Mouse (Mus musculus): ENCODE data around the gene Pla2g4d. TPM values are rescaled to one million over a fixed set of nuclear protein-coding genes. Genes with fewer than 3 reads are reported as not detected.

Gene Pla2g4d
- 0.08 and 0.09 TPM in 2 replicates for polyA plus RNA-seq (2016; fragmentation: Nextera tagmentation; extraction: Ambion mirVana)

GRCm38 (mm10) chr2:120288995-120289394, at the start of gene Pla2g4d:
Gene Pla2g4d, minus strand, starts transcription at chr2:120289197.
- no peak within 1 kb of the TSS for H3K9ac ChIP-seq
- no peak within 1 kb of the TSS for H3K4me2 ChIP-seq (replicated peaks)
- WGBS, result 73% methylated on average over 5 of the region's 5 CpGs
- H3K4me1 ChIP-seq, result no peaks in the 10 kb centered on the region
- no peak within 1 kb of the TSS for H3K4me3 ChIP-seq
- H3K36me3 ChIP-seq, result no peaks in the 10 kb centered on the region
- no peaks in the 10 kb centered on the region for H3K27me3 ChIP-seq
- no peak for ATAC-seq (ENCODE audit: insufficient number of reproducible peaks, insufficient read depth, low FRiP score, low TSS enrichment)
- no peaks in the 10 kb centered on the region for H3K9me3 ChIP-seq
- no peak within 1 kb of the TSS for H3K27ac ChIP-seq

DNA sequence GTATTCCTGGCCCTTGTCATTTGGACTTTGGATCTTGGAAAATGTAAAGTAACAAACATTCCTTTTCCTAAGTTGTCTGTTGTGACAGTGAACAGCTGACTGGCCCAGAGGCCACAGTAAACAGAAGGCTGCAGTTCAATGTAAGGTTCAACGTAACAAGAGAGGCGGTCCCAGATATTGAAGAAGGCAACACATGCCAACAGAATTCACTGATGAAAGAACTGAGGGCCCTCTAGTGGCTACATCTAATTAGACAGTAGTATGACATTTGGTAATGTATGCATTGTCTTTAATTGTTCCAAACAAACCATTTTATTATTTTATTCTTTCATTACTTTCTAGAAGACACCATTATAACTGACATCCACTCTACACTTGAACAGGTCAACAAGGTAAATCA, 48.9 kb upstream of the Pla2g4d start:
- Histone ChIP-seq H3K9ac (no peak overlapping the region), H3K4me2 (replicated peaks) (no peak overlapping the region), H3K36me3 (peaks cover 62% of the 10 kb centered on the region), H3K27ac (no peak overlapping the region), H3K27me3 (no peaks in the 10 kb centered on the region), H3K4me3 (no peak overlapping the region), H3K4me1 (no peaks in the 10 kb centered on the region), H3K9me3 (no peaks in the 10 kb centered on the region)
- ATAC-seq (ENCODE audit: insufficient number of reproducible peaks, insufficient read depth, low FRiP score, low TSS enrichment), result no peak
- 85% methylated on average over 2 of the region's 2 CpGs for WGBS

DNA sequence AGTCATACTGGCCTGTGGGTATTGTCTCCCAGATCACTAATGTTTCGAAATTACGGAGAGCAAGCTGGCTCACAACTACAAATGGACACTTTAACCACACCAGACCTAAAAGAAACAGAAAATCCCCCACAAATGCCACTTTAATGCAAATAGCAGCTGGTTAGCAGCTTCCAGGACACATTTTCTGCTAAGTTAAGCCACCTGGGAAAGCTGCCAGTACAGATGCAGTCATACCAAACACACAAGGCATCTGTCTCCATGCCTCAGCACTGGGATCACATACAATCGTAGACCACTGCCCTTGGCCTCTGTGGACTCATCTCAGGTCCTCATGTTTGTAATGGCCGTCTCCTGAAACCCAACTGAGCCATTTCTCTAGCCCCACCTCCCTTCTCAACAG, 42.6 kb upstream of the Pla2g4d start:
- no peak overlapping the region for H3K9ac ChIP-seq
- peaks cover 67% of the 10 kb centered on the region for H3K36me3 ChIP-seq
- ATAC-seq (ENCODE audit: insufficient number of reproducible peaks, insufficient read depth, low FRiP score, low TSS enrichment), result no peak
- H3K4me1 ChIP-seq, result no peaks in the 10 kb centered on the region
- no peaks in the 10 kb centered on the region for H3K27me3 ChIP-seq
- no peak overlapping the region for H3K4me2 ChIP-seq (replicated peaks)
- WGBS, result 87% methylated on average over 4 of the region's 4 CpGs
- no peak overlapping the region for H3K27ac ChIP-seq
- no peaks in the 10 kb centered on the region for H3K9me3 ChIP-seq
- H3K4me3 ChIP-seq, result no peak overlapping the region

DNA sequence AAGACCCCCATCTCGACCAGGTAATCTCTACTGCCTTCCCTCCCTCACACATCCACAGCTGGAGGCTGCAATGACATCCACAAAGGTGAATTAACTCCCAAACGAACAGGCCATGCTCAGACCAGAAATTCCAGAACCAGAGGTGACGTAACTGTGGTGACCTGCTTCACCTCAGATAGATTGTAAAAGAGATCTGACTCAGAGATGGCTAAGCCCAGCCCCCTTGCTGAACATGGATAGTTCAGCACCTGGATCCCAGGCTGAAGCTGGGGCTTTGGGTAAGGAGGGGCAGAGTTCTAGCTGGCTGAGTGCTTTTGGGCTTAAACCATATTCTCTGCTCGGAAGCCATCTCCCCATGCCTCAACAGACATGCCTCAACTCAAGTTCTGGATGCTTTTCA, 26.1 kb upstream of the Pla2g4d start:
- peaks cover 40% of the 10 kb centered on the region for H3K36me3 ChIP-seq
- no peaks in the 10 kb centered on the region for H3K27me3 ChIP-seq
- H3K4me3 ChIP-seq, result no peak overlapping the region
- H3K4me2 ChIP-seq (replicated peaks), result no peak overlapping the region
- no peak for ATAC-seq (ENCODE audit: insufficient number of reproducible peaks, insufficient read depth, low FRiP score, low TSS enrichment)
- H3K4me1 ChIP-seq, result no peaks in the 10 kb centered on the region
- WGBS, result 74% methylated on average over 4 of the region's 4 CpGs
- H3K9me3 ChIP-seq, result no peaks in the 10 kb centered on the region
- no peak overlapping the region for H3K27ac ChIP-seq
- no peak overlapping the region for H3K9ac ChIP-seq

GRCm38 (mm10) chr2:120314487-120314886, 25.5 kb upstream of the Pla2g4d start:
- ATAC-seq (ENCODE audit: insufficient number of reproducible peaks, insufficient read depth, low FRiP score, low TSS enrichment), result no peak
- Histone ChIP-seq H3K9ac (no peak overlapping the region), H3K4me3 (no peak overlapping the region), H3K27me3 (no peaks in the 10 kb centered on the region), H3K4me1 (no peaks in the 10 kb centered on the region), H3K4me2 (replicated peaks) (no peak overlapping the region), H3K36me3 (peaks cover 37% of the 10 kb centered on the region), H3K27ac (no peak overlapping the region), H3K9me3 (no peaks in the 10 kb centered on the region)
- 86% methylated on average over 4 of the region's 4 CpGs for WGBS

DNA sequence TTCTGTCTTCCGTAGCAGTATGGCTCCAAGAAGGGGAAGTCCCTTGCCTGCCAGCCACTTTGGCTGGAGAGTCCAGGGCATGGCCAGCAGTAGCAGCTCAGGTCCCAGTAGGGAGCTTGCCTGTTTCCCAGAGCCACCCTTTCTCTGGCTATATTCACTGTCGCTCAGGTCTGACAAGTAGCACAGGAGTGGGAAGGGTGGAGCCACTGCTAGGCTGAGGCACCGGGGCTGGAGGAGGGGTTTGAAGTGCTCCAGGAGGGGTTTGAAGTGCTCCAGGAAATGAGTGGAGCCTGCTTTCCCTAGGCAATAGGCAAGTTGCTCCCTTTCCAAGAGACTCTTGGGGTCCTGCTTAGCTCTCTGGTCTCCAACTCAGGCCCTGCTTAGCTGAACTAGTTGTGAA, 25.0 kb upstream of the Pla2g4d start, which contains the start of gene Pla2g4f:
TSS of gene Pla2g4f (minus strand) at position 190 of the 400 bp plus-strand sequence.
- Histone ChIP-seq H3K36me3 (peaks cover 32% of the 10 kb centered on the region), H3K9me3 (no peaks in the 10 kb centered on the region), H3K4me3 (no peak within 1 kb of the TSS), H3K4me2 (replicated peaks) (no peak within 1 kb of the TSS), H3K4me1 (no peaks in the 10 kb centered on the region), H3K9ac (no peak within 1 kb of the TSS), H3K27ac (no peak within 1 kb of the TSS), H3K27me3 (no peaks in the 10 kb centered on the region)
- 59% methylated on average over 3 of the region's 3 CpGs for WGBS
- no peak for ATAC-seq (ENCODE audit: insufficient number of reproducible peaks, insufficient read depth, low FRiP score, low TSS enrichment)

GRCm38 (mm10) chr2:120312276-120312825, 23.4 kb upstream of the Pla2g4d start:
- H3K9ac ChIP-seq, result no peak overlapping the region
- peaks cover 16% of the 10 kb centered on the region for H3K36me3 ChIP-seq
- H3K4me3 ChIP-seq, result no peak overlapping the region
- no peak overlapping the region for H3K27ac ChIP-seq
- H3K4me1 ChIP-seq, result no peaks in the 10 kb centered on the region
- no peaks in the 10 kb centered on the region for H3K27me3 ChIP-seq
- H3K4me2 ChIP-seq (replicated peaks), result no peak overlapping the region
- WGBS, result 83% methylated on average over 7 of the region's 7 CpGs
- no peaks in the 10 kb centered on the region for H3K9me3 ChIP-seq
- ATAC-seq (ENCODE audit: insufficient number of reproducible peaks, insufficient read depth, low FRiP score, low TSS enrichment), result no peak

- Histone ChIP-seq H3K27me3 (no peaks in the 10 kb centered on the region), H3K4me3 (no peak overlapping the region), H3K36me3 (no peaks in the 10 kb centered on the region), H3K27ac (no peak overlapping the region), H3K4me1 (no peaks in the 10 kb centered on the region), H3K9ac (no peak overlapping the region), H3K9me3 (no peaks in the 10 kb centered on the region), H3K4me2 (replicated peaks) (no peak overlapping the region)
- 35% methylated on average over 3 of the region's 3 CpGs for WGBS
- no peak for ATAC-seq (ENCODE audit: insufficient number of reproducible peaks, insufficient read depth, low FRiP score, low TSS enrichment)
These were observed 15.1 kb upstream of the Pla2g4d start for GRCm38 (mm10) chr2:120304113-120304512.

DNA sequence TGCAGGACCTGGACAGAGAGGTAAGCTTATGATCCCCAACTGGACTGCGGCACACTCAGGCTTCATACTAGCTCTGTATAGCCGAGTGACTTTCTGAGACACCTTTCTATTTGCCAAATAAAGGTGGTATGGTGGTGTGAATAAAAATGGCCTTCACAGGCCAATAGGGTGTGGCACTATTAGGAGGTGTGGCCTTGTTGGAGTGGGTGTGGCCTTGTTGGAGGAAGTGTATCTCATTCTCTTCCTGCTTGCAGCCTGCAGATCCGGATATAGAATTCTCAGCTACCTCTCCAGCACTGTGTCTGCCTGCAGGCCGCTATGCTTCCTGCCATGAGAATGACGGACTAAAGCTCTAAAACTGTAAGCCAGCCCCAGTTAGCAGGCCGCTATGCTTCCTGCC, 12.1 kb upstream of the Pla2g4d start:
- Histone ChIP-seq H3K36me3 (no peaks in the 10 kb centered on the region), H3K9me3 (no peaks in the 10 kb centered on the region), H3K4me2 (replicated peaks) (no peak overlapping the region), H3K9ac (no peak overlapping the region), H3K4me3 (no peak overlapping the region), H3K4me1 (no peaks in the 10 kb centered on the region), H3K27ac (no peak overlapping the region), H3K27me3 (no peaks in the 10 kb centered on the region)
- ATAC-seq (ENCODE audit: insufficient number of reproducible peaks, insufficient read depth, low FRiP score, low TSS enrichment), result no peak
- WGBS, result 92% methylated on average over 6 of the region's 6 CpGs

DNA sequence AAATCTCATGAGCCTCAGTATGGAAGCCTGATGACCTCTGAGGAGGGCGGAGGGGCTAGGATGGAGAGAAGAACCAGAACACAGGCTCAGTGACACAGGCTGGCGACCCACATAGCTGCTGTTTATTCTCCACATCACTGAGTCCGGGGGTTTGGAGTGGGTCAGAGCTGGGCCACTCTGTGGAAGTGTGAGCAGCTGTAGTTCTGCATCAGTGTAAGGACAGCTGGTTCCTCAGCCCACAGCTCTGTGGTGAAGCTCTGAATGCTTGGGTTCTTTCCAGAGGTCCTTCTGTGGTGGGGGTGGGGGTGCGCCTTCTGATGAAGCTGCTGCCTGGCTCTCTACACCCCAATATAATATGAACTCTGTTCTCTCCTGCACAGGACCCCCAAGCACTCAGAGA, 10.9 kb upstream of the Pla2g4d start:
- Histone ChIP-seq H3K4me1 (no peaks in the 10 kb centered on the region), H3K9ac (no peak overlapping the region), H3K9me3 (no peaks in the 10 kb centered on the region), H3K4me2 (replicated peaks) (no peak overlapping the region), H3K36me3 (no peaks in the 10 kb centered on the region), H3K27ac (no peak overlapping the region), H3K27me3 (no peaks in the 10 kb centered on the region), H3K4me3 (no peak overlapping the region)
- no peak for ATAC-seq (ENCODE audit: insufficient number of reproducible peaks, insufficient read depth, low FRiP score, low TSS enrichment)
- 79% methylated on average over 4 of the region's 4 CpGs for WGBS

DNA sequence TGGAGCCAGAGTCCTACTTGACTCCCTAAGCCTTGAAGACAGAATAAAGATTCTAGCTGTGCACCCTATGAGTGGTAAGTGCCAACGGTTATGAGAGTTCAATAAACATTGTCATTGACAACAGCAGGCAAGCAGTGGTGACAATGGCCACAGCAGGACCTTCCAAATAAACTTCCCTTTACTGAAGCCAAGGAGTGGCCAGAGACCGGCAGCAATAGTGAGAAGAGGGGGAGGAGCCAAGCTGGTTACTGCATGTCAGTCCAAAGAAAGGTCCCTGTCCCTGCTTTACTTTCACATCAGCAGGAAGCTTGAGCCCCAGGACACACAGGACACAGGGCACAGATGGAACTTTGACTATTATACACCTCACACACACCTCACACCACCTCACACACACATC, 7.2 kb upstream of the Pla2g4d start:
- Histone ChIP-seq H3K9ac (no peak overlapping the region), H3K4me3 (no peak overlapping the region), H3K9me3 (no peaks in the 10 kb centered on the region), H3K36me3 (no peaks in the 10 kb centered on the region), H3K4me1 (no peaks in the 10 kb centered on the region), H3K27ac (no peak overlapping the region), H3K4me2 (replicated peaks) (no peak overlapping the region), H3K27me3 (no peaks in the 10 kb centered on the region)
- ATAC-seq (ENCODE audit: insufficient number of reproducible peaks, insufficient read depth, low FRiP score, low TSS enrichment), result no peak
- 11% methylated on average over 2 of the region's 2 CpGs for WGBS

DNA sequence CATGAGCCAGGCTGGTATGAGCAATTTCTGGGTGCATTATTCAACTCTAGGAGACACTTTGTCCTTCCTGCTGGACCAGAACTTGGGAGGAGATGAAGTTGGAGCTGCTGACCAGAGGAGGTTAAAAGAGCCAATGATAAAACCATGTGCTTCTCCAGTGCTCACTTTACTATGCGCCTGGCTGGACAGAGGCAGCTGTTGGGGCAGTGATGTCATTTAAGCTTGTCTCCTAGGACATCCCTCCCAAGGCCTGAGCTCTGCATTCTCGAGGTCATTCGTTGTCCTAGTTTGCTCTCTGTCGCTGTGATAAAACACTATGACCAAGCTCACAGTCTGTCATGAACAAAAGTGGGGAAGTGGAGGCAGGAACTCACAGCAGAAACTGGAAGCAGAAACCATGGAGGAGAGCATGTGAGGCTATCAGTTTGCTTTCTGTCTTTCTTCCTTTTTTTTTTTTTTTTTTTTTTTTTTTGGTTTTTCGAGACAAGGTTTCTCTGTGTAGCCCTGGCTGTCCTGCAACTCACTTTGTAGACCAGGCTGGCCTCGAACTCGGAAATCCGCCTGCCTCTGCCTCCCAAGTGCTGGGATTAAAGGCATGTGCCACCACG, 2.6 kb upstream of the Pla2g4d start:
- Histone ChIP-seq H3K27ac (no peak overlapping the region), H3K4me1 (no peaks in the 10 kb centered on the region), H3K27me3 (no peaks in the 10 kb centered on the region), H3K9me3 (no peaks in the 10 kb centered on the region), H3K36me3 (no peaks in the 10 kb centered on the region), H3K9ac (no peak overlapping the region), H3K4me2 (replicated peaks) (no peak overlapping the region), H3K4me3 (no peak overlapping the region)
- ATAC-seq (ENCODE audit: insufficient number of reproducible peaks, insufficient read depth, low FRiP score, low TSS enrichment), result no peak
- WGBS, result 88% methylated on average over 8 of the region's 9 CpGs
